Mouse (Mus musculus) gastrocnemius, postnatal 10 days (tissue): ENCODE results near the gene Cnot6. TPM values are rescaled to one million over a fixed set of nuclear protein-coding genes. Genes with fewer than 3 reads are reported as not detected.

Experiments
- DNase-seq: peaks from one replicate; pipeline ENCODE4 v3.0.0; 2021; ENCODE audit warnings: mixed read lengths
- total RNA-seq, 2 experiments: library from RNA; stranded (reverse); gene quantifications; 2 replicates each; pipeline ENCODE4 v1.2.3; 2021

Gene Cnot6
- total RNA-seq, 2 experiments from 2014 or later: 31.8 to 38.6 TPM

GRCm38 (mm10) chr11:49654651-49655050, 57.9 kb downstream of the Cnot6 start:
- DNase-seq: no peak

- DNase-seq: no peak
Measured at GRCm38 (mm10) chr11:49653079-49653408, 59.5 kb downstream of the Cnot6 start.

GRCm38 (mm10) chr11:49652401-49653078, 60.0 kb downstream of the Cnot6 start:
- peak; percentile 87 for DNase-seq

- no peak for DNase-seq
Measured at GRCm38 (mm10) chr11:49651762-49652322, 60.7 kb downstream of the Cnot6 start.

- no peak for DNase-seq
Measured at GRCm38 (mm10) chr11:49650994-49651761, 61.3 kb downstream of the Cnot6 start.

GRCm38 (mm10) chr11:49650113-49650993, 62.2 kb downstream of the Cnot6 start:
- DNase-seq: no peak

- DNase-seq: no peak
Measured at GRCm38 (mm10) chr11:49645677-49646076, 66.8 kb downstream of the Cnot6 start.

- no peak for DNase-seq
Measured at GRCm38 (mm10) chr11:49636449-49636848, 76.1 kb downstream of the Cnot6 start.

GRCm38 (mm10) chr11:49635671-49636070, 76.9 kb downstream of the Cnot6 start:
- DNase-seq: no peak

GRCm38 (mm10) chr11:49634101-49634500, 78.4 kb downstream of the Cnot6 start:
- DNase-seq: no peak

- no peak for DNase-seq
Measured at GRCm38 (mm10) chr11:49632256-49632655, 80.3 kb downstream of the Cnot6 start.

GRCm38 (mm10) chr11:49631154-49631553, 81.4 kb downstream of the Cnot6 start:
- DNase-seq: no peak

GRCm38 (mm10) chr11:49626748-49627147, 85.8 kb downstream of the Cnot6 start:
- no peak for DNase-seq

GRCm38 (mm10) chr11:49625863-49626262, 86.7 kb downstream of the Cnot6 start:
- no peak for DNase-seq

GRCm38 (mm10) chr11:49624156-49624555, 88.4 kb downstream of the Cnot6 start:
- DNase-seq: no peak

- DNase-seq: no peak
Measured at GRCm38 (mm10) chr11:49621953-49622352, 90.6 kb downstream of the Cnot6 start.

Other genes with a start within 250 kb of the Cnot6 start
- not detected for gene Olfr1386, start 247.7 kb downstream of the Cnot6 start, total RNA-seq
- not detected for gene Olfr1385, start 223.7 kb downstream of the Cnot6 start, total RNA-seq
- gene Olfr1384, start 206.0 kb downstream of the Cnot6 start, total RNA-seq: not detected
- not detected for gene Olfr1383, start 193.1 kb downstream of the Cnot6 start, total RNA-seq
- not detected for gene Olfr1382, start 184.5 kb downstream of the Cnot6 start, total RNA-seq
- not detected for gene Olfr1381, start 169.3 kb downstream of the Cnot6 start, total RNA-seq
- not detected for gene Olfr1380, start 155.8 kb downstream of the Cnot6 start, total RNA-seq
- gene Flt4, start 103.5 kb downstream of the Cnot6 start, total RNA-seq: 1 to 10 TPM; 4.2 to 5.8 TPM
- not detected for gene Scgb3a1, start 49.1 kb downstream of the Cnot6 start, total RNA-seq
- 1 to 10 TPM; 7.4 to 9.5 TPM for gene Gfpt2, start 81.5 kb upstream of the Cnot6 start, total RNA-seq
- 10 to 100 TPM; 49.3 TPM for gene Mapk9, start 134.0 kb upstream of the Cnot6 start, total RNA-seq
- gene Rasgef1c, start 189.1 kb upstream of the Cnot6 start, total RNA-seq: 1 to 10 TPM; 1.5 to 1.7 TPM